Mouse (Mus musculus): ENCODE results near the gene Dut.

Dut gene

DNA sequence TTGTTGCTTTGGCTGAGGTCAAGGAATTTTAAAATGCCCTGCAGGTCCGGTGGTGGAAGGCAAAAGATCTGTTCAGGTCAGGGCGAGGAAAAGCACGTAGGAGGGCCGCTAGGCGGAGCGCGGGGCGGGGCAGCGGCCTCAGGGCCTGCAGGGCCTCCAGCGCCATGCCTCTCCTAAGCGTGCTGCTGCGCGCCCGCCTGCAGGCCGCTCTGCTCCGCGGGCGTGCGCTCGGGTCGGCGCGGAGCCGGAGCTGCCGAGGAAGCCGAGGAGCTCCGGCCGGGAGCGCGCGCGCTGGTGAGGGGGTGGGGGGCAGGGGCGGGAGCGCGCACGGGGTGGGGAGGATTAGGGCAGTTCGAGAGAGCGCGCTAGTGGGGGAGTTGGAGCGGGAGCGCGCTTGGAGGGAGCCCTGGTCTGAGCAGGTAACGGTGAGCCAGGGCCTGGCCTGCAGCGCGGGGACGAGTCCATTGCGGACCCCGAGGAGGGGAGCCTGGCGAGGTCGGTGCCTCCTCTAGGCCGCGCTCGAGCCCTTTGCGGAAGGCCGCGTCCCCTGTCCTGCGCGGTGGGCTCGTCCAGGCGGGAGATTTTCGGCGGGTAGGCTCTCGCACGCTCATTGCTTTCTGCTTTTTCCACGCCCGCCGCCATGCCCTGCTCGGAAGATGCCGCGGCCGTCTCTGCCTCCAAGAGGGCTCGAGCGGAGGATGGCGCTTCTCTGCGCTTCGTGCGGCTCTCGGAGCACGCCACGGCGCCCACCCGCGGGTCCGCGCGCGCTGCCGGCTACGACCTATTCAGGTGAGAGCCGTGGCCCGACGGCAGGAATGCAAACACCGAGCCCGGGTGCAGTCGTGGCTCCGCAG, at the start of gene Dut:
Gene Dut, plus strand, starts transcription at position 83 of the 854 bp plus-strand sequence.
- DNase-seq (ENCODE audit: low read depth, low spot score), result peak; percentile 96

DNA sequence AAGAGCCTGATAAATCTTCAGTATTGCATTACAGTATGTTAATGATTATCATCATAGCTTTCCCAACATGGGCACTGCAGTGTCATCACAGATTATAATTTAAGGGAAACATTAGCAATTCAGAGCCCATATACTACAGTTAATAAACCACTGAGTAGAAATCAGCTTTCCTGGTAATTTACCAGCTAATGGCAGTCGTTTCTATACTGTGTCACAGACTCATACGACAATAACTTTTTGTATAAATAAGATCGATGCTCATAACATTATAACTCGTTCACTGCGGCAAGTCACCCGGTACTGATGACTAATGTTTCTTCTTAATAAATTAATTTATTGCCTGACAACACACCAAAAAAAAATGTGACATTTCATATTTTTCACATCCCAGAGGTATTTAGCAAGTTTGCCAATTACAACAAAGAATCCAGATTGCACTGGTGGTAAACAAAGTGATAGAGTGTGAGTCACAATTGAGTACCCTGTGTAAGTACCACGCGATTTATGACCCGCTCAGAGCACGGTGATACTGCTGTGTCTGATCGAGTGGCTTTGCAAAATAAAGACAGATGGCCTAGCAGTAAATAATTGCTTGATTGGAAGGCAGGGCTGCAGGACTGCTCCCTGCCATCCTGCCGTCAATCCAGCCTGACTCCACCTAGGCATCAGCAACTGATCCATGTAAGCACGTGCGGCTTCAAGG, 37.9 kb upstream of the Dut start:
- DNase-seq (ENCODE audit: low read depth, low spot score), result peak; percentile 65

DNA sequence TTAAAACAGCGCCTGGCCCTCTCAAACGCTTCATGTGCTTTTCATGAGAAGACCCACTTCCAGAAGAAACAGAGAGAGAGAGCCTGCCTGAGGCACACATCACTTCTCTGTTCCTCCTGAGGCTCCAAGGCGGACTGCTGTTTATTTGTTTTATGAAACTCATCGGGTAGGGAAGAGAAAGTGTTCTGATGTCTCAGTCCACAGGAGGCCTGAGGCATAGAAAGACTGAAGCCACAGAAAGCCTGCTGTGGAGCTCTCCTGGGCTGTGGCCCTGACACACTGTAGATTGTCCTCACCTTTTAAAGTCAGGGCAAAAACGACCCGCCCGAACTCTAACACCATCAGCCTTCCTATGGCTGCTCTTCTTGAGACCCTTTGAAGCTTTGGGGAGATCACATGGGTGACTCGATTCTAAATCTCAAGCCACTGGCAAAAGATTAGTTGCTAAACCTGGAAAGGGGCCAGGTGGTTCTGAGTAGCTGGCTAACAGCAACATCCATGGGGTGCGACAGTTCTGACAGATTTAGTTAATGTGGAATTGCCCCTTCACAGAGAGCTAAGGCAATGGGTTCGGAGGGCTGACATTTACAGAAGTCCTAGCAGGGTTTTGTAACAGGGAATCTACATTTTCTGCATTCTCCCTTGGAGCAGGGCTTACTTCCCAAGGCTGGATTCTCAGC, 35.0 kb upstream of the Dut start:
- peak; percentile 34 for DNase-seq (ENCODE audit: low read depth, low spot score)

DNA sequence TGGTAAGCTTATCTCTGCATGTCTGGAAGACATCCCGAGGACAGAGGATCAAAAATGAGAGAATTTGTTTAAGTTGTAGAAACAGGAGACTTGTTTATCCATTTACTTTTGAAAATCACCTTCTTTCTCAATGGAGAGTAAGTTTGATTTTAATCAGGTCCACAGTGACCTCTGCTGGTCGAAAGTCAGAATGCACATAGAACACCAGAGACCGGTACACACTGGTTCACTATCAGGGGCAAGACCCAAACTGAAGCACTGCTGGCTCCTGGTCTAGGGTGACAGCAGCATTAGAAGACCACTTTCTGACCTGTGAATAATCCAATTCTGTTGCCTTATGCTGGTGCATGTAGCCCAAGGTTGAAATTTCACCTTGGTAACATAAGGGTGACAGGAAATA, 32.4 kb upstream of the Dut start:
- DNase-seq (ENCODE audit: low read depth, low spot score), result peak; percentile 93

DNA sequence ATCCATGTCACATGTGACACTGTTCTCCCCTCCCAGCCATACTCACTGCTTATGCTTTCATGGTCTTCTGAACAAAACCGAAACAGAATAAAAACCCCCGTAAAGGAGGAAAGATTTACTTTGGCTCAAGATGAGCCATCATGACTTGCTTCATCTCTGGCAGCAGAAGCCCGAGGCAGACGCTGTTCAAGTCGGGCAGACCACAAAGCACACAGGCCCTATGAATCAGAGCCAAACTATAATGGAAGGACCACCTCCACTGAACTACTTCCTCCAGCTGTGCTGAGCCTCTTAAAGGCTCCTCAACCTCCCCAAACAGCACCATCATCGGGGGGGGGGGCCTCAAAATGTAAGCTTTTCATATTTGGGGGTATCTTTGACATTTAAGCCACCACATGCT, 29.7 kb upstream of the Dut start:
- peak; percentile 54 for DNase-seq (ENCODE audit: low read depth, low spot score)

DNA sequence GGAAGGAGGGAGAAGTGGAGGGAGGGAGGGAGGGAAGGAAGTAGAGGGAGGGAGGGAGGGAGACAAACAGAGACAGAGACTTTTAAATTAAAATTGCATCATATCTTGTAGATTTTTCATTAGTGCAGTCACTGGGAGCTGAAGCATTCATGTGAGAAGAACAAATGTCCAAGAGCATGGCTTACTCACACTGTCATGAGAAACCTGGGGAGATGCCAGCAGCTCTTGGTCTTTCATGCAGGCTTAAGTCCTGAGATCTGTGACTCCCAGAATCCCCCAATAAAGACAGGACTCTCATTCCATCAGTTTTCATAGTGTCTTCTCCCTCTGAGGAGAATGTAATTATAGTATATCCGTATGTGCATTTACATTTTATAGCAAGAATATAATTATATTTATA, 28.4 kb upstream of the Dut start:
- DNase-seq (ENCODE audit: low read depth, low spot score), result peak; percentile 67

DNA sequence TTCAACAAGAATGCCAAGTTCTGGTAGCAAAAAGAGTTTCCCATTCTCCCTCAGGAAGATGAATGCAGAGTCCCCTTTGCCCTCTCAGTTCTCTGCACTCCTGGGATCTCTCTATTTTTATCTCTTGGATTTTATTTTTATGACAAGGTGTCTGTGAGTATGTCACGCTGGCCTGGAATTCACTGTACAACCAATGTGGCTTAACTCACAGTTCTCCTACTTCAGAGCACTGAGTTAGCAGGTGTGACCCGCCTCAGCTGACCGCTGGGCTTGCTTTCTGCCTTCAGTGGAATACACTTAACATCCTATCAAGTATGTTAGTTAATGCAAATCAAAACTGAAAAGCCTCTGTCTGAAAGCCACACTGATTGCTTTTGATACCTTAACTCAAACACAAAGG, 27.7 kb upstream of the Dut start:
- no peak for DNase-seq (ENCODE audit: low read depth, low spot score)

DNA sequence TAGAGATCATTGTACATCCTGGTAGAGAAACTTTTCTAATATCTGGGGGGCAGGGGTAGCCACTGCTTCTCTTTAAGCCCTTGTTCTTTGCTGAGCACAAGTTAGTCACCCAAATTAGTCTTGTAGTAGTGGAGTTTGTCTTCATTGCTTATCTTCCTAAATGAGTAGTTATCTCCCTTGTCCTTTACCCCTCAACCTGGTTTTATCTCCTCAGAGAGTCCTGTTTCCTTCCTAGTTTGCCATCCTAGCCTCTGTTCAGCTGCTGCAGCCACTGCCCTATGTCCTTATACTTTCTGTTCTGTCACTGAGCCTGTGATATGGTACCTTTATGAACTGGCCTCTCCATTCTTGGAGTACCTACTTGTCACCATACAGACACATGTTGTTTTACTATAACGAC, 25.3 kb upstream of the Dut start:
- DNase-seq (ENCODE audit: low read depth, low spot score), result no peak

DNA sequence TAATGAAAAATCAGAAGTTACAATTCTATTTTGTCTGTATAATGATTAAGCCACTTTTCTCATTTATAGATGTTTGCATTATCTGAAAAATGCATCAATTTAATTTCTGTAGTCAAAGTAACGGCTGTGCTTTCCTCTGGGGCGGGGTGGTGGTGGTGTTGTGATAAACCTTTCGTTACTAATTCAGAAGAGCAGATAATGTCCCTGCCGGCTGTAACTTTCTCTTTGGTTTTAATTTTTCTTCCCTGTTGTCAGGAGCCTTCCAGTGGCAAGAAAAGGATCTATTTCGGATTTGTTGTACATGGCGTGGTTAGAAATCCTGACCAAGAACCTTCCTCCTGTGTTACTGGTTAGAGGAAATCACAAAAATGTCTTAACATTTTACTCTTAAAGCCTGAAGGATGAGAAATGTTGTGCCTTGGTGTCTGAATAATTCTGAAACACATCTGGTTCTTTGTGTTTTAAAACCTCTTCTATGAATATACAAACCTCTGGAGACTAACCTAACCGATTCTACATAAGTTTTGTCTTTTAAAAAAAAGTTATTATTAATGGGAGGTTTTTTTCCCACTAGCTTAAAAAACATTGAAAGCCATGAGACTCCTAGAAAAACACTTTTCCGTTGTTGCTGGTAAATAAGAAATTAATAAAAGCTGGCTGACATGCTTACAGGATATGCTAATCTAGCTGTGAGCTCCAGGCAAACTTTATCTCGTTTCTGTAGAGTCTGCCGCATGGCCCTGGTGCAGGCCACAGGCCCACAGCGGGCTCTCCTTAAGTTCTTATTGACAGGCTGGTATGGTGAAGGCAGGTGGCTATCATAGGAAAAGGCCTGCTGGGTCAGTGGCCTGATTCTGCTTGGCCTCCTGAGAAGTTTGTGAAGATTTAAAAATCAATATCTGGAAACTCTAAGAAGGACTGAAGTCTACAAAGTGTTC, 18.2 kb upstream of the Dut start:
- no peak for DNase-seq (ENCODE audit: low read depth, low spot score)

DNA sequence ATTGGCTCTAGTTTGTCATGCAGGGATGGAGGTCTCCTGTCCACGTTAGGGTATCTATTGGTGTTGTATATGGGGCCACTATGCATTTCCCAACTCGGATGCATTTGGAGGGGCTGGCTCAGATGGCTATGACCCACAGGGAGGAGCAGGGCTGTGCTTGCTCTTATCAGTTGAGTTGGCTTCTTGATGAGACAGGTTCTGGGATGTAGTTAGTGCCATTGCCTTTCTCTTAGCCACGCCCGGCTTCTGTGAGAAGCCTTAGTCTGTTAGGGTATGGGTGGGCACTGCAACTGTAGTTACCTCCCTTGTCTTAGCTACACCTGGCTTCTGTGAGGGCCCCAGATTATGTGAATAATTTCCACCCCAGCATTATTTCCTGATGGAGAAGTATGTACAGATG, 14.8 kb upstream of the Dut start:
- DNase-seq (ENCODE audit: low read depth, low spot score), result no peak

DNA sequence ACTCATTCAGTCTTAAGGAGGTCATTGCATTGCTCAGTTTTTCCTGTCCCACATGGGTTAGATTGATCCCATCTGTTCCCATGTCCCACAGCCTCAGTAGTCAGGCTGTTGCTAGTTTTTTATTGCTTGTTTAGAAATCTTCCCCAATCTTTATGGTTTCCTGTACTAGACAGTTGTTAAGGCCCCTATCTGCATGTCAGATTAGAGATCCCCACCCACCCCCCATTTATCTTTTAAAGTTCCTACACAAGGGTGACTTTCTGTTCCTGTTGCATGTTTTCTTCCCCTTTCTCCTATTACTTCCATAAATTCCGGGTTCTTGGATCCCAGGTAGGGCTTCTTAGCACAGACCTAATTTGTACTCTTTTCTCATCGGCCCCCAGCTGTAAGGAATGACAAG, 13.5 kb upstream of the Dut start:
- DNase-seq (ENCODE audit: low read depth, low spot score), result no peak

DNA sequence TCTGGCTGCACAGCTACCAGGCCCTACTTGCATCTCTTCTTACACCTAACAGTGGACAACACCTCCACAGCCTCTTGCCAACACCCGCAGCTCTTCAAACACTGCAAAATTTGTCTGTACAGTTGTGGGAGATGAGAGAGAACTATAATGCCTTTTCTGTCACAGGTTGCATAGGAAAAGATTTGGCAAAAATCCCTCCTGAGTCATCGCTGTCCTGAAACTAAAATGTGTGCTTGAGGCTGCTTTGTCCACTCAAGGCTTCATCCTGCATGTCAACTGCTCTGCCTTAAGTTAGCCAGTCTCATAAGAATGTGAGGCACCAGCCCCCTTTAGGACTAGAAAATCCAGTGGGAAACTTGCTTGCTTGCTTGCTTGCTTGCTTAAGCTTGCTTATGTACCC, 12.9 kb upstream of the Dut start:
- peak; percentile 71 for DNase-seq (ENCODE audit: low read depth, low spot score)

DNA sequence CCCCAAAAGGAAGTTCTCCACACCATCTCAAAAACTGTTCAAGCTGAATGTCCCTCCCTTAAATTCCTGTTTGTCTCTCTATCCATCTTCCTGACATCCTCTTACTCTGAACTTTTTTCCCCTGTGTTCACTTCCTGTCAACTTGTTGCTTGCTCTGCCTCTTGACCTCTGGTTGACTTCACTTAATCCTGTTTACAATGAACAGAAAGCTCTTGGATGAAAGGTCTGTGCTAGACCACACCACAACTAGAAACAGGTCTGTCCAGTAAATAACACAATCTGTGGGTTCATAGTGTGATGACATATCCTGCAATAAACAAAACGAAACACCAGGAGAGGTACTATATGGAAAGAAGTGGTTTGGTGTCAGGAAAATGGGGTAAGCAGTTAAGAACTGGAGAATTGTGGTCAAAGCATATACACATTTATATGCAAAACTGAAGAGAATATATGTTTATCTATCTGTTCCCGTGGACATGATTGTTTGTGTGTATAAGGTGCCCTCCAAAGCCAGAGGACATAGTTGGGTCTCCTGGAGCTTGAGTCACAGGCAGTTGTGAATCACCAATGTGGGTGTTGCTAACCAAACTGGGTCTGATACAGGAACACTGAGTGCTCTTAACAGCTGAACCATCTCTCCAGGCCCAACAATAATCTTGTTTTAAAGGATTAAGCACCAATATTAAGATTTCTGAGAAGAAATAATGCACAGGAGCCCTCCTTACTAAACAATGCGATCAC, 1.3 kb upstream of the Dut start:
- DNase-seq (ENCODE audit: low read depth, low spot score), result peak; percentile 81

DNA sequence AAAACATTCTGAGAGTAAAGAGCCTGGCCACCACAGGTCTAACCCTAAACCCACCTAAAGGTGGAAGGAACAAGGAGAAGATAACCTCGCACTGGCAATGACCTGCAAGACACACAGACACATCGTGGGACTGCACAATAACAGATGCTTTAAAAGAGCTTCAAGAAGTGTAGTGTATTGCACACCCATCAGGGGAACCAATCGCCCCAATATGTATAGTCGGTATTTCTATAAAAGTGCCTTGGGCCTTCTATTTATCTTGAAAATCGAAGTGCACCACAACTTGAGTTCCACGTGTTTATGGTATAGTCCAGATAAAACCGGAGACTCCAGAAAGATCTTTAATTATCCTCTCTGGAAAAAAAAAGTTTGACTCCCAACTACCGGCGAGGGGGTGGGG, 321 bp upstream of the Dut start:
- DNase-seq (ENCODE audit: low read depth, low spot score), result peak; percentile 45

DNA sequence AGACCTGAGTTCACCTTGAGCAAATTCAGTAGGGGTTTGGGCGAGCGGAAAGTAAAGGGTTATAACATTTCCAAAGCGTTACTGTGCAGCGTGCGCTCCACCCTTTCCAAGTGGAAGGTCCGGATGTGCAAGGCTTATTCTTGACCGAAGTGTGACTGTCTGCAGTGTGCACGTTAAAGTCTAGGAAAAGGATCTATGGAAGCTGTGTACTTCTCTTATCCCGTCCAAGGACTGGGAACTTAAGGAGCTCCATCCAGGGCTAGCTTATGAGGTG, 909 bp downstream of the Dut start:
- peak; percentile 65 for DNase-seq (ENCODE audit: low read depth, low spot score)

DNA sequence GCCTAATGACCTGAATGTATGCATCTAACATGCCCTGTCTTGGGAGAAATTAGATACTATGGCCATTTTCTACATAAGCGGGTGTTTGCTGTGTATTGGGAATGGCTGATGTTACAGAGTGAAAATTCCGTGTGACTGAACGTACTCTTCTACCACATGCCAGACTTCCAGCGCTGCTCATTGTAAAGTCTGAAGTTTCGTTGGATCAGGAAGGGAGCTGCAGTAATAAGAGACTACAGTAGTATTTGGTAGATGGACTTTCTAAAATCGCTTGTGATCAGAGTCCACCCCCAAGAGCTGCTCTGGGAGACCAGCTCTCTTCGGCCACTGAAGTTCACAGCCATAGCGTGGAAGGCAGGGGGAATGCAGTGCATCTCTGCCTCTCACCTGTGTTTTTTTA, 1.3 kb downstream of the Dut start:
- no peak for DNase-seq (ENCODE audit: low read depth, low spot score)

DNA sequence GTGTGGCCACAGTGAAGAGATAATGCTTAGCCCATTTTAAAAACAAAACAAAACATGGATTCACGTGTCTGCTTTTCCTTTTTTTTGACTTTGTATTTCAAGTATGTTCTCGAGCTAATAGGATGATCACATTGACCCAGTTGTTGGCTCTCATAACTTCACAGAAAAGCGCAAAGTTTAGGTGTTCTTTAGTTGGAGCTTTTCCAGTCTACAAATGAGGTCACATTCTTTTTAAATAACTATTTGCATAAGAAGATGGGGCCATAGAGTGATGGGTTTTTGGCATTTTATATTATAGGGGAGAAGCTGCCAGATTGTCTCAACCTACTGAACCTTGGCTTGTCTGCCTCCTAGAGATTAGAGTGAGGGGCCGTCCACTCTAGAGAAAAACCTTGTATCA, 2.3 kb downstream of the Dut start:
- DNase-seq (ENCODE audit: low read depth, low spot score), result no peak

DNA sequence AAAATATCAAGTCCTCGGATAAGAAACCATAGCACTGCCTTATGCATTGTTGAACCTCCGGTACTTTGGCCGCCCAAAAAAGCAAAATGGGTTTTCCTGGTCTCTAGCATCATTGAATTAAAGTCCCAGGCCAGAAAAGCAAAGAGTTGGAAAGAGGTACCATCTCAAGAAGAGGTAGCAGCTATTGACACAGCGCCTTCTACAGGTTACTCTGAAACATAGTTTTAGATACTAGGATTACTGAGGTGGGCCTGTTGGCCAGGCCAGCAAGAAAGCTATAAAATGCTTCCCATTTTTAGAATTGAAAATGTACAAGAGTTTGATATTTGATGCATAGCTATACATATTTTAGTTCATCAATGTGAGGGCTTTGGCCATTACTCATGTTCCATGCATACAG, 2.9 kb downstream of the Dut start:
- peak; percentile 56 for DNase-seq (ENCODE audit: low read depth, low spot score)

DNA sequence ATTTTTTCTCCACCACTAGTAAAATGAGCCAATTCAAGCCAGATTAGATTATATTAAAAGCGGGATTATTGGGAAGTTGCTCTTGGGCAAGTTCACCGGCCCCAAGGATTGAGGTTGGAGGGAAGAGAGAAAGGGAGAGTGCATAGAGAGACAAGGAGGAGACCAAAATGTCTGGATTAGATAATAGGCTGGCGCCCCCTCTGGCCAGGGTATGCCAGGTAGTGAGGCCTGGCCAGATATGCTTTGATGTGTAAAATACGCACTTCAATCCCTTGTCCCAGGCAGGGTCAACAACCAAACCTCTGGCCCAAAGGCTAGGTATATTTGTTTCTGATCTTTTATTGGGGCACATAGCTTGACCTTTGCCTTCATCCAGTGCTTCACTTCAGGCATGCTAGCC, 4.8 kb downstream of the Dut start:
- DNase-seq (ENCODE audit: low read depth, low spot score), result no peak

DNA sequence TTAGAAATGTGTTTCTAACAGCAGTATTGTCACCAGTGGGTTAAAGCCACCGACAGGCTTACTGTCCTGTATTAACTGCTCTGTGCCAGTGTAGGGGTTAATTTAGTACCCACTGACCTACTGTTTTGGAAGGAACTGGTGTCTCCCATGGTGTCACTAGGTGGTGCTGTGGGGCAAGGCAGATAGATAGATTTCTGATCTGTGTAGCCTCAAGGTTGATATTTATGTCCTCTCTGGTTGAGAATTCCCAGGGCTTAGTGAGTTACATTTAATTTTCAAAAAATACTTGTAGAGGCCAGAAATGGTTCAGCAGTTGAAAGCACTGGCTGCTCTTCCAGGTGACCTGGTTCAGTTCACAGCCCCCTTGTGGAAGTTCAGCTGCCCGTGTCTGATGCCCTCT, 5.3 kb downstream of the Dut start:
- DNase-seq (ENCODE audit: low read depth, low spot score), result peak; percentile 80

DNA sequence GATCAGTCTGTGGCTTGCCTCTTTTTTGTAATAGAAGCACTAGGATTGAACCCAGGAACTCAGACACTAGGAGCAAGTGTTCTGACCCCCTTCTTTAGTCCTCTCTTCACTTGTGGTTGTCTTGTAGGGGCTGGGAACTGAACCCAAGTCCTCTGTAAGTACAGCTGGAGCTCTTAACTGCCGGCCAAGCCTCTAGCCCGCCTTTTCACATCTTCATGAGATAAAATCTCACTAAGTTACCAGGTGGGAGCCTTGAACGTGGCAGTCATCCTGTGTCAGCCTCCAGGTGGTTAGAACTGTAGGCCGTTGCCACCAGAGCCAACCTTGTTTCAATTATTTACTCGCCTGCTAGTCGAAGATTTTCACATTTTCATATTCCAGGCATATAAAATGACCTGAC, 6.7 kb downstream of the Dut start:
- DNase-seq (ENCODE audit: low read depth, low spot score), result no peak
